Mouse (Mus musculus): ENCODE measurements at regions not wholly inside any gene's neighbourhood (a gene's known extent, or its start where the extent isn't known, plus 50 kb on each side); places are given as distances from the start of the nearest gene placed in this dataset.

- DNase-seq: no peak
These were observed 53.5 kb upstream of the Ralgapa2 start for GRCm38 (mm10) chr2:146565693-146566092.

- DNase-seq: no peak
These were observed 56.2 kb upstream of the Ralgapa2 start for GRCm38 (mm10) chr2:146568171-146568842.

- no peak for DNase-seq
These were observed 58.9 kb upstream of the Ralgapa2 start for GRCm38 (mm10) chr2:146571036-146571435.

GRCm38 (mm10) chr2:146571857-146572256 is 59.7 kb upstream of the Ralgapa2 start:
- DNase-seq: no peak

GRCm38 (mm10) chr2:146575610-146576297 is 63.6 kb upstream of the Ralgapa2 start:
- DNase-seq: no peak

GRCm38 (mm10) chr2:146576298-146576905 is 64.3 kb upstream of the Ralgapa2 start:
- no peak for DNase-seq

- no peak for DNase-seq
These were observed 65.0 kb upstream of the Ralgapa2 start for GRCm38 (mm10) chr2:146577096-146577495.

GRCm38 (mm10) chr2:146581220-146581619 is 69.1 kb upstream of the Ralgapa2 start:
- DNase-seq: no peak

GRCm38 (mm10) chr2:146583807-146584388 is 71.8 kb upstream of the Ralgapa2 start:
- no peak for DNase-seq

GRCm38 (mm10) chr2:146586381-146586780 is 74.2 kb upstream of the Ralgapa2 start:
- DNase-seq: no peak

GRCm38 (mm10) chr2:146586981-146587380 is 74.8 kb upstream of the Ralgapa2 start:
- DNase-seq: no peak

- no peak for DNase-seq
These were observed 77.7 kb upstream of the Ralgapa2 start for GRCm38 (mm10) chr2:146589860-146590259.

GRCm38 (mm10) chr2:146593291-146593690 is 81.1 kb upstream of the Ralgapa2 start:
- DNase-seq: no peak

GRCm38 (mm10) chr2:146594212-146594611 is 82.1 kb upstream of the Ralgapa2 start:
- DNase-seq: no peak

GRCm38 (mm10) chr2:146595673-146596072 is 83.5 kb upstream of the Ralgapa2 start:
- no peak for DNase-seq

GRCm38 (mm10) chr2:146606170-146606569 is 94.0 kb upstream of the Ralgapa2 start:
- no peak for DNase-seq

GRCm38 (mm10) chr2:146610896-146611295 is 98.8 kb upstream of the Ralgapa2 start:
- no peak for DNase-seq

GRCm38 (mm10) chr2:146611886-146612521 is 99.9 kb upstream of the Ralgapa2 start:
- peak; percentile 70 for DNase-seq

GRCm38 (mm10) chr2:146612522-146613288 is 100.6 kb upstream of the Ralgapa2 start:
- peak; percentile 71 for DNase-seq

- peak; percentile 53 for DNase-seq
These were observed 109.0 kb upstream of the Ralgapa2 start for GRCm38 (mm10) chr2:146621167-146621566.

GRCm38 (mm10) chr2:146623052-146623451 is 110.9 kb upstream of the Ralgapa2 start:
- DNase-seq: no peak

- no peak for DNase-seq
These were observed 112.1 kb upstream of the Ralgapa2 start for GRCm38 (mm10) chr2:146624207-146624606.
